Mouse (Mus musculus): ENCODE measurements at regions not wholly inside any gene's neighbourhood (a gene's known extent, or its start where the extent isn't known, plus 50 kb on each side); places are given as distances from the start of the nearest gene placed in this dataset.

DNA sequence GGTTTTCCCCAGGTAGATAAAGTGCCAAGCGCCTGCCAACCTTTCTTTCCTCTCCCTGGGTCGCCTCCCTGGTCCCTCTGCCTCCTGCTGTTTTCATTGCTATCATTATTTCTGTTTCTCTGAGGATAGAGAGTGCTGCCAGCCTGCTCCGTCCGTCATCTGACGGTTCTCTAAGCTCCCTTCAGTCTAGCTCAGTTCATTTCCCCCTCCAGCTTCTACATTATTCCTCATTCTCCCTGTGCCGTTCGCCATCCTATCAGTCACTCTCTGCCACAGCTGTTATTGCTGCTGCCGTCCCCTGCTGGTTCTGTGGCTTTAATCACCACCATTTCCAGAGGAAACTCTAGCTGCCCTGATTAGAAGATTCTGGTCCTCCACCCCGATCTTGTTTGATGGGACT, 84.7 kb upstream of the Rfx3 start:
- DNase-seq = peak; percentile 5

- DNase-seq = no peak
Measured at GRCm38 (mm10) chr19:28092252-28092651, 81.3 kb upstream of the Rfx3 start.

DNA sequence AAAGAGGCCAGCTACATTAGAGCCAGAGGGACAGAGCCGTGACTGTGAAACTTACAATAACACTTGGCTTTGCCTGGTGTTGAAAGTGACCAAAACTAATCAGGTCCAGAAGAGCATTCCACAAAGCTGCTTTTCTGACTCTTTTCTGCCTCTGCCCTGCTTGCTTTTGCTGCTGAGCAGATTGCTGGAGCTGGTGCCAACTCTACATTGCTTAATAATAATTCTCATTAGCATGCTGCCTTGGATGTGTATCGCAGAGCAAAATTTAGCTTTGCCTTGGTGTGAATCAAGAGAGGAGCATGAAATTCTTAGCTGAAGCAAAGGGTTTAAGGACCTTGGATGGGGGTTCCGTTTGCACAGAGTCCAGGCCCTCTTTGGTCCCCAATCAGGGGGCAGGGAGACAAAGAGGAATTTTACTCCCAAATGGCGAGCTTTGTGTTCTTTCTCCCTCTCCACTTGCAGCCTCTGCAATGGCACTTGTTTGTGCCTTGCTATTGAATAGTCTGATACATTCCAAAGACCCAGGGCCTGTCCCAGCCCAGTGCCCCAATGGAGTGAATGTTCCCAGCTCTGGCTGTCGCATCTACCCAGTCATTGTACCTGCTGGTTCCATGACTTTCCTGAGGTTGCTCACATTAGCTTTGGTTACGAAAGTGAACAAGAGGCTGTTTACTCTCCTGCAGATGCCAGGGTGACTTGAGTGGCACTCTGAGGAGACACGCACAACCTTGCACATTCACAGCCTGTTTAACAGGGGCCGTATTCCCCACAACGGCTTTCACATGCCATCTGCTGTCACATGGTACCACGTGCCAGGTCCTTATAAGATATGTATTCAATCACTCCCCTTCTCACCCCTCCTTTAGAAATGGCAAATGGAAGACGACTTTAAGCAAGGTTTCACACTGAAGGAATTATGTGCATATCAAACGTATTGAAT, 76.9 kb upstream of the Rfx3 start:
- DNase-seq = no peak

- no peak for DNase-seq
Measured at GRCm38 (mm10) chr19:28070386-28070785, 59.4 kb upstream of the Rfx3 start.

All from retina, postnatal 1 day (tissue).